ENCODE assay signal across 13 mouse cellular contexts in genomic region chr15:33935013-33935664, GRCm38 (mm10).
DNase-seq lines count a peak whose midpoint lies in the region; ATAC-seq and TF ChIP-seq lines count a peak whose summit lies in the region.
"Had no signal": no experiment of that assay in that cellular context is flagged by ENCODE, and none has a peak within 500 bp of the region (broad histone marks: within the 10 kb centered on the region; RNA-seq: fewer than 3 reads in every experiment).

No protein-coding gene starts in this region.

- no peaks in the 10 kb centered on the region for H3K27me3 ChIP-seq in forebrain, postnatal 0 days (ENCODE audit: insufficient read depth, low read length)
- no peaks in the 10 kb centered on the region for H3K27me3 ChIP-seq in forebrain, embryonic 11.5 days (ENCODE audit: control insufficient read depth, insufficient read depth, low read length)
- H3K27me3 ChIP-seq in midbrain, postnatal 0 days (ENCODE audit: insufficient read depth, low read length): no peaks in the 10 kb centered on the region
- H3K27me3 ChIP-seq: midbrain, embryonic 12.5 days had no signal

- no peak overlapping the region for H3K4me3 ChIP-seq in forebrain, postnatal 0 days (ENCODE audit: low read depth, low read length)
- no peak overlapping the region for H3K4me3 ChIP-seq in forebrain, embryonic 11.5 days (ENCODE audit: low read depth, low read length)
- H3K4me3 ChIP-seq in midbrain, postnatal 0 days (ENCODE audit: low read depth, low read length): no peak overlapping the region
- H3K4me3 ChIP-seq: midbrain, embryonic 12.5 days had no signal

- H3K9ac ChIP-seq in forebrain, postnatal 0 days: no peak overlapping the region
- no peak overlapping the region for H3K9ac ChIP-seq in forebrain, embryonic 11.5 days (ENCODE audit: low read length)
- no peak overlapping the region for H3K9ac ChIP-seq in midbrain, postnatal 0 days (replicated peaks; ENCODE audit: low read length, poor library complexity, severe bottlenecking)
- H3K9ac ChIP-seq: midbrain, embryonic 12.5 days had no signal

- H3K36me3 ChIP-seq in forebrain, postnatal 0 days (ENCODE audit: insufficient read depth): no peaks in the 10 kb centered on the region
- no peaks in the 10 kb centered on the region for H3K36me3 ChIP-seq in forebrain, embryonic 11.5 days (ENCODE audit: control insufficient read depth, insufficient read depth, low read length)
- no peaks in the 10 kb centered on the region for H3K36me3 ChIP-seq in midbrain, postnatal 0 days (ENCODE audit: insufficient read depth, low read length)
- H3K36me3 ChIP-seq: midbrain, embryonic 12.5 days had no signal

- H3K9me3 ChIP-seq in forebrain, postnatal 0 days (ENCODE audit: low read length): no peaks in the 10 kb centered on the region
- no peaks in the 10 kb centered on the region for H3K9me3 ChIP-seq in forebrain, embryonic 11.5 days (ENCODE audit: control insufficient read depth, low read length)
- H3K9me3 ChIP-seq in midbrain, postnatal 0 days (ENCODE audit: low read length): no peaks in the 10 kb centered on the region
- H3K9me3 ChIP-seq: midbrain, embryonic 12.5 days had no signal

- no peak overlapping the region for H3K4me2 ChIP-seq in forebrain, postnatal 0 days (ENCODE audit: low read depth)
- H3K4me2 ChIP-seq in forebrain, embryonic 11.5 days (ENCODE audit: low read depth, low read length, severe bottlenecking): no peak overlapping the region
- H3K4me2 ChIP-seq in midbrain, postnatal 0 days (ENCODE audit: low read depth, low read length, poor library complexity, severe bottlenecking): no peak overlapping the region
- H3K4me2 ChIP-seq: liver, embryonic 11.5 days; midbrain, embryonic 12.5 days had no signal

- DNase-seq in forebrain, postnatal 0 days: no peak
- no peak for DNase-seq in forebrain, embryonic 11.5 days (ENCODE audit: low spot score)
- DNase-seq in layer of hippocampus, postnatal 14 days (ENCODE audit: low spot score in 2 of 2): peak; percentile 9 to 37
- no peak for DNase-seq in layer of hippocampus, adult 9-10 months (ENCODE audit: low spot score)
- peak; percentile 47 for DNase-seq in adipocyte (ENCODE audit: low spot score)
- peak; percentile 65 for DNase-seq in midbrain, postnatal 0 days (ENCODE audit: low spot score)
- DNase-seq: adrenal gland, adult 8-10 months; gastrocnemius, postnatal 10 days; kidney, postnatal 14 days; right cerebral cortex, postnatal 25 days had no signal

- no peaks in the 10 kb centered on the region for H3K4me1 ChIP-seq in forebrain, postnatal 0 days (ENCODE audit: insufficient read depth)
- H3K4me1 ChIP-seq in forebrain, embryonic 11.5 days (replicated peaks; ENCODE audit: control insufficient read depth, insufficient read depth, low read length): no peaks in the 10 kb centered on the region
- H3K4me1 ChIP-seq in midbrain, postnatal 0 days (ENCODE audit: insufficient read depth, low read length): no peaks in the 10 kb centered on the region
- H3K4me1 ChIP-seq: midbrain, embryonic 12.5 days had no signal

- 47% methylated on average over 4 of the region's 4 CpGs for WGBS in forebrain, postnatal 0 days
- 75% methylated on average over 4 of the region's 4 CpGs for WGBS in forebrain, embryonic 11.5 days
- 71% methylated on average over 4 of the region's 4 CpGs for WGBS in midbrain, postnatal 0 days

- no peak for TF ChIP-seq CTCF in forebrain, postnatal 0 days (IDR thresholded peaks at IDR 0.05; ENCODE audit: low read depth)
- TF ChIP-seq CTCF in midbrain, postnatal 0 days (IDR thresholded peaks at IDR 0.05): no peak

- peak; percentile 73 for ATAC-seq in forebrain, postnatal 0 days
- no peak for ATAC-seq in forebrain, embryonic 11.5 days (replicated peaks; ENCODE audit: low FRiP score)
- ATAC-seq in midbrain, postnatal 0 days (ENCODE audit: low FRiP score): peak; percentile 65; the same call in 1 of the 2 replicates
- no peak for ATAC-seq in megakaryocyte, adult 5-6 weeks (ENCODE audit: poor library complexity, severe bottlenecking)

- H3K27ac ChIP-seq in forebrain, postnatal 0 days (ENCODE audit: low read depth, low read length): no peak overlapping the region
- H3K27ac ChIP-seq in forebrain, embryonic 11.5 days (ENCODE audit: low read depth, low read length): no peak overlapping the region
- H3K27ac ChIP-seq in midbrain, postnatal 0 days (ENCODE audit: low read depth, low read length): no peak overlapping the region
- H3K27ac ChIP-seq: midbrain, embryonic 12.5 days had no signal

Comparison
In these comparisons a context has a peak if more than half of its experiments do, and no peak if none do; other contexts are left out.
1. ATAC-seq: peak in forebrain, postnatal 0 days (single experiment) and midbrain, postnatal 0 days (single experiment); none in forebrain, embryonic 11.5 days (single experiment) and megakaryocyte, adult 5-6 weeks (single experiment).
2. DNase-seq: peak in layer of hippocampus, postnatal 14 days (2 of 2), adipocyte (single experiment) and midbrain, postnatal 0 days (single experiment); none in forebrain, postnatal 0 days (single experiment), forebrain, embryonic 11.5 days (single experiment) and layer of hippocampus, adult 9-10 months (single experiment).